Mouse (Mus musculus): ENCODE measurements at regions not wholly inside any gene's neighbourhood (a gene's known extent, or its start where the extent isn't known, plus 50 kb on each side); places are given as distances from the start of the nearest gene placed in this dataset.

DNA sequence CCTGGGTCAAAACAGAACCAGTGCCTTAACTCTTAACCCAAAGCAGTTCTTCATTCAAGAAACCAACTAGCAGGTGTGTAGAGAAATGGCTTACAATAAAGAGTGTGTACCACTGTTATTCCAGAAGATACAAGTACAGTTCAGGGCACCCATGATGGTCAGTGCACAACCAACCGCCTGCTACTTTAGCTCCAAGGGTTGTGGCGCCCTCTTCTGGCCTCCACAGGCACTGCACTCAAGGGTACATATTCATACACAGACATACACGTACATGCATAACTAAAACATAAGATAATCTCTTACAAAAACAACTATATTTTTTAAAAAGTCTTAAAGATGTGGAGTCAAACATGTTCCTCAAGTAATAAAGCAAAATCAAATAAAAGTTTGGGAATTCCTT is 65.9 kb upstream of the Peli2 start:
- DNase-seq (ENCODE audit: low spot score) = no peak

GRCm38 (mm10) chr14:48055861-48056260 is 64.8 kb upstream of the Peli2 start:
- DNase-seq (ENCODE audit: low spot score) = no peak

DNA sequence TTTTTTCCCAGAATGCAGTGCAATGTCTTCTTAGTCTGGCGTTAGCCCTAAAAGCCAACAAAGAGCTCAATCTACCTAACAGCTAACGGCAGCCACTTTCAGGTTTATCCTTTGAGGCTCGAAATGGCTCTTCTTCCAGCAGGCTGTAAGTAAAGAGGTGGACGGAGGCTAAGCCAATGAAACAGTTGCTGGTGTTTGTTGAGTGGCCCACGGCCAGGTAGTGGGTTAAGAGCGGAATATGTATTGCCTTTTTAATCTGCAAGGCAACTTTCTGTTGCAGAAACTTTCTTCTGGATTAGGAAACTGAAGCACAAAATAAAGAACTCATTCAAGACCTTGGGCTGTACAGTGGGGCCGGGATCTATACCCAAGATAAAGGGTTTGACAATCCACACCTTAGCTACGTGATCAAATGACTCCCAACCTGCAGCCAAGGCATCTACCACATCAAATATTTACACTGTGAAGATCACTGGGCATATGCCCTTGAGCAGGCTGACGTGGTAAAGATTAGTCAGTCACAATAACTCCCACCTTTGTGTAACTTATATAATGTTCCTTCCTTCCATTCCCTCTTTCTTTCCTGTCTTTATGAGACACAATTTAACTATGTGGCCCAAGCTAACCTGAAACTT is 62.3 kb upstream of the Peli2 start:
- no peak for DNase-seq (ENCODE audit: low spot score)

GRCm38 (mm10) chr14:48059664-48060455 is 60.8 kb upstream of the Peli2 start:
- DNase-seq (ENCODE audit: low spot score) = no peak

GRCm38 (mm10) chr14:48068641-48069040 is 52.0 kb upstream of the Peli2 start:
- no peak for DNase-seq (ENCODE audit: low spot score)
